Mouse (Mus musculus): ENCODE measurements around the gene Gpr63.
"Not testable (repeated sequence)": the region's sequence is repeated elsewhere in the genome, so short reads cannot be mapped to it uniquely, and the experiment has no call there.

Gpr63 gene

DNA sequence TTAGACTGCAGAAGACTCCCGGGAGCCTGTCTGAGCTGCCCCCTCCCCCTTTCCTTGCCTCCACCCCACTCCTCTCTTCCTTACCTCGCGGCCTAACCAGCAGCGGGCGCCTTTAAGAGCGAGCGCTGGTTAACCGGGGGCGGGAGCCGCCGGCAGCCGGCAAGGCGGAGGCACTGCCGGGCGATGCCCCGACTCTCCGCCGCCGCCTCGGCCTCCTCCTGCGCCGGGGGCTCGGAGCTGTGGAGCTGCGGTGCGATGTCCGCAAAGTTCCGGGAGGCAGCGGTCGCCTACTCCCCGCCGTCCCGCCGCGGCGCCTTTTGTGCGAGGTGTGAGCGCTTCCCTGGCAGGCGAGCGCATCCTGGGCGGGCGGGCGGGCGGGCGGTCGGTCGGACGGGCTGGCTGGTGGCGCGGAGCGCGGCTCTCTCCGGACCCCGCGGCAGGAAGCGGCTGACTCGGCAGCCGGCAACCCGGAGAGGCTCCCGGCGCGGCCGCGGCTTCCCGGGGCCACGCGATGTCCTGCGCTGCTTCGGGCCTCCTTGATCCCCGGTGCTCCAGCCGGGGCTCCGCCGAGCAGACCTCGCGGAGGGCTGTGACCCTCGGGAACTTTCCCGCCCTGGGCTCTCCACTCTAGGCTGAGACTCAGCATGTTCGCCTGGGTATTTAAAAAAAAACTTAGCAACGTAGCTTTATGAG lies at the start of gene Gpr63:
TSS of gene Gpr63 (plus strand) at position 109 of the 693 bp plus-strand sequence.
- no peak for DNase-seq (ENCODE audit: low read depth)

DNA sequence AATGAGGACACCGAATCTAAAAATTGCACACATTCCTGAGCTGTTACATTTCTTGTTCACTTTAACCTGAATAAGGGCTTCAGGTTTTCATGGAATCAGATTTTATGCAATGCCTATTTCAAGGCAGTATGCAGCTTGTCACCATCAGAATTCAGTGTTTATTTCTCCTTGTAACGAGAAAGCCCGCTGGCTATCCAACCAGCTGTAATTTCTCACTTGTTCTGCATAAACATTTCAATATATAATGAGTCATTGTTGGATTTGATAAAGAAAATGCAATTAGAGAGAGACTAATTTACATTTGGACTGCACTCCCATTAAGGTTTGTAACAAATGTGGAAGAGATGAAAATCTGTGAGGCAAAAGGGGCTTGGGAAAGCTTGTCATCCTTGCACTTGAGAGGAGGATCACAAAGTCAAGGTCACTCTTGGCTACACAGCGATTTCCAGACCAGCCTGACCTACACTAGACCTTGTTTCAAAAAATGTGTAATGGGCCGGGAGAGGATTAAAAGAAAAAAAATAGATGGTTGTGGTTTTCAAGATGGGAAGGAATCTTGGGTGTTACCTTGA lies 46.1 kb upstream of the Gpr63 start:
- no peak for DNase-seq (ENCODE audit: low read depth)

DNA sequence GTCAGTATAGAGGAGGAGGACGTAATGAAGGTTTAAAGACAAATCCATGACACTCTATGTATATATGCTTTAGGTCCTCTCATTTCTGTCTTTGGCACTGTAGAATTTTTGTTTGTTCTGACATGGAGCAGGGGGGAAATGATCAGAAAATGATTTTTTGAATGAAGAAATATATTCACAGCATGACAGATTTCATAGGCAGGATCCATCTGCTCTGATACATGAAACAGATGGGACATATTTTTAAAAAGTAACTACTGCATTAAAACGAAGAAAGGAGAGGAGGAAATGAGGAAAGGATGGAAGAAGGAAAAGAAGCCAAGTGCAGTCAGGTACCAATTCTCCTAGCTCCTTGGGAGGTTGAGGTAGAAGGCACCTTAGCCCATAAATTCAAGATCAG lies 41.5 kb upstream of the Gpr63 start:
- DNase-seq (ENCODE audit: low read depth), result no peak

DNA sequence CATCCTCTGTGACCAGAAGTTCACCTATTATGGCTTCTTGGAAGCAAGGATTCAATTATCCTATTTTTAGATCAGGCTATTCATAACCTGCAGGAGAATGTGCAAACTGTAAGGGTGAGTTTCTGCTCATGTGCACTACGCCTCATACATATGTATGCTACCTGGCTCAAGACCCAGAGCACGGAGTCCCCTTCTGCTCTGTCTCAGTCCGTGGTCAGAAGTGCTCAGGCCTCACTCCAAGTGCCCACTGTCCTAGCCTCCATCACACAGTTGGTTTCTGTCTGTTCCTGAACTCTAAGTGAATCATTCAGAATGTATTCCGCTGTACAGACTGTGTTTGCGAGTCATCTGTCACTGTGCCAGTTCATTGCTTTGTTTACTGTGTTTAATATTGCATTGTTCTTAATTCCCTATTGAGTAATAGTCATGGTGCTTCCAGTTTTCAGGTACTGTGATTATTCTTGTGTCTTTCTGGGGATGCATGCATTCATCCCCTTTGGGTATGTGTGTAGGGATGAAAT lies 37.9 kb upstream of the Gpr63 start:
- no peak for DNase-seq (ENCODE audit: low read depth)

DNA sequence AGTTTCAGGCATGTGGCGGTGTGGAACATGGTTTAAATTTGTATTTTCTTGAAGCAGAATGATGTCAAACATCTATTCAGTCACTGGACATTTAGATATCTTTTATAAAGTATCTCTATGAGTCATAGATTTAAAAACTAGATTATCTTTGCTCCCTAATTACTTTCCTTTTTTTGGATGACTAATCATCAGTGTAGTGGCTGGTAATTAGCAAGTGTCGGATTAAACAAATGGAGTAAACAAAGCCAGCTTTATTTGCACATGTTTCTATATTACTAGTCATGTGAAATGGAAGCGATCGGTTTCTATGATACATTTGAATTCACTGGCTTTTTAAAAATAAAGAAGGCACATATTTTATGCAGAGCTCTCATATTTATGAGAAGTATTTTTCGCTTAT lies 37.3 kb upstream of the Gpr63 start:
- DNase-seq (ENCODE audit: low read depth), result no peak

DNA sequence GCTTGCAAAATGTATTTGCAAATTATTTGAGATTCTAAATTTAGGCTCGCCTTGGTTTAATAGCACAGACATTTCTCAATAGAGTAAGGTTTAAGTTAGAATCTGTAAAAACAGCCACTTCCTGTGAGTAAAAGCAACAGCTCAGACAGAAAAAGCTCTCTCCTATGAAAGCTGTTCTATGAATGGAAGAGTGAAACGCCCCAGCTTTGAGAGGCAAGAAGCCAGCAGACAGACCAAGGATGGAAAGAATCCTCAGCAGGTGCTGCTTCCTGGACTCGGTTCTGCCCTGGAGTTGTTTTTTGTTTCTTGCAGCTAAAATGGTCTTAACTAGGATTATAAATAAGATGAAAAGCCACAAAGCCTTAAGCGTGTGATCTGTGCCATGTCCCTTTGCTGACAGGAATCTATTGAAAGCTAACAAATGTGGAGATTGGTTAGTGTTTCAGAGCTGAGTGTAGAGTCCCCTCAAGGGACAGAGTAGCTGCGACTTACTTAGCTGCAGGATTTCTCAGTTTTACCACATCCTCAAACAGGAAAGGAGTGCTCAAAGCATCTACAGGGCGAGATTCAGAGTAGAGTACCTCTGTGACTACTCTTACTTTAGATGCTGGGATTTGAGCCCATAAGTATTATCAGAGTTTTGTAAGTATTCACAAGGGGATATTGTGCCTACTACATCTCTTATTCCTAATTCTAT lies 23.3 kb upstream of the Gpr63 start:
- DNase-seq (ENCODE audit: low read depth), result no peak

DNA sequence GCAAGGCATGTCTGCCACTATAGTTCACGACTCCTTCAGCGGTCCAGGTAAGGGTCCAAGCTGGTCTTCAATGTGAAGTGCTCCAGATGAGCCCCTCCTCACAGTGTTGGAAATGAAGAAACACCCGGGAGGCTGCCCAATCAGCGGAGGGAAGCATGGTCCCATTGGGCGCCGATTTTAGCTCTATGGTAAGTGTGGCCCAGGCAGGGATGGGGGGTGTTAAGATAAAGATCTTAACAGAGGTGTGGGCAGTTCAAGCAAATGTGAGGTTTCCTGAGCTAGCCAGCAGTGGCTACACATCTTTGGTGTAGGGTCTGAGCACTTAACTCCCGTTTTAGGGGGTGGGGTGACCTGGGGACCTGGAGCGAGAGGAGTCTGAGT lies 299 bp upstream of the Gpr63 start:
- no peak for DNase-seq (ENCODE audit: low read depth)

DNA sequence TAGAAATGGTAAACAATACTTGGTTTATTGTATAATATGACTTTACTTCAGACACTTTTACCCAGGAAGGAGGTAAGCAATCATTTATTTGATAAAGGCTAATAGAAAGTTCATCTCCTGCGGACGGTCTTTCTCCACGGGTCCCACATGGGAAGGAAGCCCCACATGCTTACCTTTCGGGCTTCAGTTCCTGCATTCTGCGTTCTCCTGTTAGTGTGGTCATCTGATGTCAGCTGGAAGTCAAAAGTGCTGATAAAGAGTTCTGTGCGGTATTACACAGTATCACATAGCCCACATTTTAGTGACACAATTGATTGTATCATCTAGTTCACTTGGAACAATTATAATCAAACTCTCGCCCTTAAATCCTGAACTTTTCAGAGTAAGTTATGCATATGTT lies 1.0 kb downstream of the Gpr63 start:
- no peak for DNase-seq (ENCODE audit: low read depth)

DNA sequence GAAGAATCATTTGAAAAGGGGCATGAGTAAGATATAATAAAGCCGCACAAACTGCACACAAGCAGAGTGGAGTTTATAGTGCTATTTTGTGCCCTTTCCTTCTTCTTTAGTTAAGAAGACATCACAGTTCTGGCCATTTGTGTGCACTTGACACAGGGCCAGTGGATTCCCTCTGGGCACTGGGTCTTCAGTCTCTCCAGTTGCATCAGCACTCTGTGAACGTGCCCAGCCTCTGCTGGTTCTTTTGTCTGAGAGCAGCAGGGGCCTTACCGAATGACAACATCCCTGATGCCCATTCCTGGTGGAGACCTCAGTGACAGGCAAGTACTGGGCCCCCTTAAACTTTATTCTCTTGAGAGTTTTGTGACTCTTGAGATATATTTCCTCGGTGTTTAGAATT lies 12.4 kb downstream of the Gpr63 start:
- DNase-seq (ENCODE audit: low read depth), result no peak

DNA sequence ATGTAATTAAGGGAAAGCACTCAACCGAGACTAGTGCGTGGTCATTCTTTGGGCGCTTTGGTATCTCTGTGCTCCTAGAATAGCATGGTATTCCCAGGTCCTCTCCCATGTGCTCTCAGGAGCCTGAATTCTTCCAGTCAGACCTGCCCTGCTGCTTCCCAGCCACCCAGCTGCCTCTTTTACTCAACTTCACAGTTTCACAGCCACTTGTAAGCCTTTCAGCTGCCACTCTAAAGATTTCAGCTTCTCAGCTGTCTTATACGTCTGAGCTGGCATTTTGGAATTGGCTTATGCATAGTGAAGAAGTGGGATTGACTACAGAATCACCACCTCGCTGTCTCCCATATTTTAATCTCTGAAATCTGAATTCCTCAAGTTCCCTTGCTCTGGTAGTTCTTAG lies 19.4 kb downstream of the Gpr63 start:
- no peak for DNase-seq (ENCODE audit: low read depth)

DNA sequence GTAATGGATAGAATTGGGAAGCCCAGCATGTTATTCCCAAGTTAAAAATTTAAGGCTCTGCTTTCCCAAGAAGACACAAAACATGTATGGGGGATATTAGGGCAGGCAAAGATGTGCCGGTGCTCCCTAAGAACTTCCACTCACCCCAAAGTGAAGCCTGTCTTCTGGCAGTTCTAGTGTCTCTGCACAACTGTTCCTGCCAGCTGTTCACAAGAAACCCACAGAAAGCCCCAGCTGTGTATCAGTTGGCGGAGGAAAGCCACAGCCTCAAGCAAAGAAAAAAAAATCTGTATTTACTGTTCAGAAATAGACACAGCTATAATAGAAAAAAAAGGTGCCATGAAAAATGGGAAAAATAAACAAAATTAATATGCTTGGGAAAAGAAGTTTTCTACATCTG lies 25.3 kb downstream of the Gpr63 start:
- DNase-seq (ENCODE audit: low read depth), result no peak

DNA sequence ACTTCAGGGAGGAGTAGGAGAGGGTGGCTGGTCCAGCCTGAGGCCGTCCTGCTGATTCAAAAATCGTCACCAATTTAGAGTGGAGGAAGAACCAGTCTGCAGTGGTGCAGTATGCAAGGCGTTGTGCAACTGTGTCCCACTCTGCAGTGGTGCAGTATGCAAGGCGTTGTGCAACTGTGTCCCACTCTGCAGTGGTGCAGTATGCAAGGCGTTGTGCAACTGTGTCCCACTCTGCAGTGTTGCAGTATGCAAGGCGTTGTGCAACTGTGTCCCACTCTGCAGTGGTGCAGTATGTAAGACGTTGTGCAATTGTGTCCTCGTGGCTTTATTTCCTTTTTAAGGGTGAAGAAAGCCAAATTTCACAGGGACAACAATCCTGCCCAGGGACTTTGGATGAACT lies 43.1 kb downstream of the Gpr63 start:
- not testable (repeated sequence) for DNase-seq (ENCODE audit: low read depth)

DNA sequence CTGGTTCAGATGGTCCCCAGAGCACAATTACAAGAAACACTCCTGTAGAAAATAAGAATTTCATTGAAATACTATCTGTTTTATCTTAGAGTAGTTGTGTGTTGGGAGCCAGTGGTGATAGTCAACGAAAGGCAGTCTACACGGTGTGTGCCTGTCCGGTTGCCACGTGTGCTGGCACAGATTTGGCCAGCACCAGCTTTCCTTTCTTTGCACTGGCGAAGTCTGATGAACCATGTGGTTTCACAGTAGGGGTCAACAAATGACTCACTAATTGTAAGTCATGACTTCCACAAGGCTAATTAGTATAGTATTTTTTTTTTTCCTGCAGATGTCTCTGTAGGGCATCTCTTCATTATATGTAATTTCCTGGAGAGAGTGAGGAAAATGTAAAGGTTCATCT lies 45.6 kb downstream of the Gpr63 start:
- no peak for DNase-seq (ENCODE audit: low read depth)

DNA sequence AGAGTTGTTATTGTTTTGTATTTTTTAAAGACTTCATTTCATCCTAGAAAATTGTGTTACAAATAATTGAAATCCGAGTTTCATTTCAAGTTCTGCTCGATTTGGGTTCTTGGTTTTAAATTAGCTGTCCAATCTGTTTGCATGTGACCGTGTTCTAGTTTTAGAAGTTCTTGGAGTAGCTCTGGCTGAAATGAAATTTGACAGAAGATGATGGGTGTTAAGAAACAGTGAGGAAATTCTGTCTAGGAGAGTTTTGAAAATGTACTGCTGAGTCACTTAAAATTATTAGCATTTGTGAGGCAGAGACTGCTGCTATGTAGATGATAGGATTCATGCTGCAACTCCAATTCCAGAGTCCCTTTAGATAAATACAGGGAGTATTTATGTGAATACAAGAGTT lies 46.5 kb downstream of the Gpr63 start:
- no peak for DNase-seq (ENCODE audit: low read depth)

DNA sequence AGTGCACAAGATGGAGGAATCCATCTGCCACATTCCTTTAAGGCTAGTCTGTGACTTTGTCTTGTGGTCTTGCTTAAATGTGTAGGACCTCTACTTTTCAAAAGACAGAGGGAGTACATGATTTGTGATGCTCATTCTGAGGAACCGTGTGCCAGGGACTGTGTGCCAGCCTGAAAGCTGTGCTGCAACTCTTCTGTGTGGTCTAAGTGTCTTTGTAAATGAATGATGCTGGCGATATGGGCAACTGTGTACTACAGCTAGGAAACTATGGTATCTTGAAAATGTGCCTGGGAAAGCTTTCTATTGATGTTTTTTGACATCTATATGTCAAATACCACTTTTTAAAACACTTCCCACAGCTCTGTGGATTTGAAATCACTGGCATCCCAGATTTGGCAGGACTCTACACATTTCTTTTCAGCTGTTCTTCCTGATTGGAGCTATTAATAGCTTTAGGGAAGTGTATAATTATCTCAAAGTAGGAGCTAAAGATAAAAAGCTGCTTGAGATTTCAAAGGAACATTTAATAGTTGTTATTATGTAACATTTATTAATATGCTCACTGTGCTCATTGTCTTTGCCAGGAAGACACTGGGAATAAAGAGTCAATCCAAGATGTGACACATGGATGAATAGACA lies 48.9 kb downstream of the Gpr63 start:
- DNase-seq (ENCODE audit: low read depth), result no peak

DNA sequence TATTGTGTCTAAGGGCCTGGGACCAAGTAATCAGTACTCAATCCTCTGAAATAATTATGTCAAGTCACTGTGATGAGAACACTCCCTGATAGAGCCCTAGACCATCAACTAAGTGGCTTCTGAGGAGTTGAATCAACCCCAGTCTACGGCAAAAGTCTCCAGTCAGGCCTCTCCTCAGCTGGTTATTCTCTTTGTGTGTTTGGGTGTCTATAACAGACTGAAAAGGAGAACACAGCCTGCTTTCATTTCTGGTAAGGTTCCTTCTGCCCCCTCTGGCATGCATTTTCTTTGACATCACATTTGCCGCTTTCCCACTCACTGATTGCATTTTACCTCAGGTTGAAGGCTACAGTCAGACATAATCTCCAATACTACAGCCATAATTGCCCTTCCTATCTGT lies 62.0 kb downstream of the Gpr63 start:
- DNase-seq (ENCODE audit: low read depth), result no peak

DNA sequence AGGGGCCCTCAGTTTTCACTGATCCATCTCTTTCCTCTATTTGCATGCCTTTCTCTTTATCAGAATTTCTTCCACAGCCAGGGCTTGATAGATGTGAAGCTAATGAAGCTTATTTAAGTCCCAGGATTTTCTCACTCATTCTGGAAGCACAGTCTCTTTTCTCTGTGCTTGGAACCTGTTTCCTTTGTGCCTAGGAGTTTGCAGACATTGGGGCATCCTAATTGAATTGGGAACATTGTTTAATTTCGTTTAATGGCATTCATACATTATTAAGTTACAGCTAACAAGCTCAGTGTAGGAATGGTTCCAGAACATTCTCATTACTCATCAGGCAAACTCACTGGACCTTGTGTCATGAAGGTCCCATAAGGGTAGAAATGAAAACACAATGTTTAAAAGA lies 62.5 kb downstream of the Gpr63 start:
- DNase-seq (ENCODE audit: low read depth), result no peak

DNA sequence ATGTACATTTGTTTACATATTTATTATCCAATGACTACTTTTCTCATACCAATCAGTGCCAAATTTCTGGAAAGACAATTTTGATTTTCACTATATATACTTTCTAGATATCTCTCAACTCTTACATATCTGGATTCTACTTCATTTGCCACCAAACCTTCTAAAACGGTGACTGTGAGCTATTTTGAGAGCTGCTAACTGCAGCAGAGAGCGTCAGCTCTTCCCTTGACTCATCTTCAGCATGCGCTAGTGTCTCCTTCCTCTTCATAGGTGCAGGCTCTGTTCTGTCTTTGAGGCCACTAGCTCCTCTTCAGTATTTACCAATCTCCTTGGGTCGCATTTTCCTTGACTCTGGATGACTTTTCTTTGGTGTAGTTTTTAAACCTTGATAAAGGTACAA lies 63.7 kb downstream of the Gpr63 start:
- DNase-seq (ENCODE audit: low read depth), result no peak

DNA sequence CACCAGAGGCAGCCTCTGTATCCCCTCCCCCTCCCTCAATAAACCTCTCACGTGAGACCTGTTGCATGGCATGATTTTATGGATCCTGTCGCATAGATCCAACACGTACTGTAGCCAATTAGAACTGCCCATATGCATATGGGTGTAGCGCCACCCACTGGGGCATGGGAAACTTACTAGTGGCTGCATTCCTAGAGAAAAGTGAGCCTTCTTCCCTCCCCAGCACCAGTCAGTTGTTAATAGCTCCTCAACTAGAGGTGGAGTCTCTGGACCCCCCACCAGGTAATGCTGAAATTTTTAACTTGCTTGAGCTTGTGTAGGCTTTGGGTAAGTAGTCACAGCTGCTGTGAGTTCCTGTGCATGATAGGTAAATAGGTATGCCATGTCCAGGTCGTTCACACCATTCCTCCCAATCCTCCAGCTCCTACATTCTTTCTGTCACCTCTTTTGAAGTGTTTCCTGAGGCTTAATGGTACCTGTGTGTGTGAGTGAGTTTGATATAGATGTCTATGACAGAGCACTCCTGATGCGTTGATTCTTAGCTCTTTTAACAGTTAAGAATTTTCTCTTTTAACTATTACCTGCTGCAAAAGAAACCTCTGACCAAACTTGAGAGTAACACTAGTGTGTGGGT lies 69.1 kb downstream of the Gpr63 start:
- no peak for DNase-seq (ENCODE audit: low read depth)

DNA sequence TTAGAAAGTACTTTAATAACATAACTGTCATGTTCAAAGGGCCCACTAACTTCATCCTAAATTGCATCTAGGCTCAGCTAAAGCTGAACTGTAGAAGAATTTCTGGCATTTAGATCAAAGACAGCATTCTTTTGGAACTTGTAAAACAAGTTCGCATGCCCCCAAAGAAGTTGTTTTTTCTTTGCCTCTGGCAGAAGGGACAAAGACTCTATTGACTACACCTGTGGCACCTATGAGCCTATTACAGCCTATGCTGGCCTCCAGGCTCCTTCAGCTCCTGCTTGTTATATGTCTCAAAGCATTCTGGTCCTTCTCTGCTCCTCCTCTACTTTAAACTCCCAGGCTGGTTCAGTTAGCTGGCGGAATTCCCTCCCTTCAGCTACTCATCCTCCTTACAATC lies 69.6 kb downstream of the Gpr63 start:
- no peak for DNase-seq (ENCODE audit: low read depth)

DNA sequence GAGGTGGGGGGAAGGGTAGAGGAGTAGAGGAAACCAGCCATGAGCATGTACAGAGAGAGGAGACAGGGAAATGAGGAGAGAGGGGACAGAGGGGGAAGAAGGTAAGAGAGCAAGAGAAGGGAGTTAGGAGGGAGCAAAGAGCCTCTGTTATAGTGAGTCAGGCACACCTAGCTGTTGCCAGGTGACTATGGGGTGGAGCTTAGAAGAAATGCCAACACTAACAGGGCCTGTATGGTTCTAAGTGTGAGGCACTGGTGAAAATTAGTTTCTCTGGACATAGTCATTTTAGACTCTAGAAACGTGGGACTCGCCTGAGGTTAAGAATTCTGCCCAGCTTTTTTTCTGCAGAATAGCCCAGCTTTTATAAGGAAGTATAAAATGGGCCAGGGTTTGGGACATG lies 71.1 kb downstream of the Gpr63 start:
- no peak for DNase-seq (ENCODE audit: low read depth)

DNA sequence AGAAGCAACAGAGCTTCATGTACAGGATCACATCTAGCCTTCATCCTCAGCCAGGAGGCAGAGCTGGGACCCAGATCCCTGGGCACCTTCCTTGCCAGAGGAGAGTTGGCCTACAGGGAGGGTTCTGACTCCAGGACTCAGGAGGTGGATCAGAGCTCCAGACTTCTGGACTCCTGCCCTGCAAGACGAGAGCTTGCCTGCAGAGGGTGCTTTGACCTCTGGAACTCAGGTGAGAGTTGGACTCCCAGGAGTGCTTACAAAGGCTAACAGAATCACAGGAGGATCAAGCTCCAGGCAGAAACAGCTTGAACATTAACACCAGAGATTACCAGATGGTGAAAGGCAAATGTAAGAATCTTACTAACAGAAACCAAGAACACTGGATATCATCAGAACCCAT lies 89.3 kb downstream of the Gpr63 start:
- DNase-seq (ENCODE audit: low read depth), result not testable (repeated sequence)
